Mouse (Mus musculus): ENCODE data around the gene Kpna6.

- TF ChIP-seq CTCF (IDR thresholded peaks at IDR 0.05; ENCODE audit: borderline replicate concordance, insufficient read depth, low read depth, low read length) (no peak), POLR2A (IDR thresholded peaks at IDR 0.05; ENCODE audit: borderline replicate concordance, insufficient read depth, low read length) (no peak)
Measured at GRCm38 (mm10) chr4:129650359-129650758, 22.2 kb downstream of the Kpna6 start.

All from cerebellum, adult 2 months (tissue).